Mouse (Mus musculus) myocyte (in vitro differentiated cells): ENCODE measurements at regions not wholly inside any gene's neighbourhood (a gene's known extent, or its start where the extent isn't known, plus 50 kb on each side); places are given as distances from the start of the nearest gene placed in this dataset.

Source experiments
- H3K27me3 ChIP-seq: one replicate; pipeline ENCODE4 v1.6.1; 2011; ENCODE audit not compliant: control insufficient read depth, insufficient read depth, insufficient read length
- H3K36me3 ChIP-seq: one replicate; pipeline ENCODE4 v1.6.1; 2011; ENCODE audit not compliant: control insufficient read depth, insufficient read depth
- H3K4me2 ChIP-seq: one replicate; pipeline ENCODE4 v1.6.1; 2011; ENCODE audit warnings: low read depth, control low read depth
- H3K4me3 ChIP-seq: one replicate; pipeline ENCODE4 v1.5.1; 2011; ENCODE audit warnings: mild to moderate bottlenecking, control low read depth, moderate library complexity
- H3K79me2 ChIP-seq: one replicate; pipeline ENCODE4 v1.6.1; 2011; ENCODE audit not compliant: control insufficient read depth, insufficient read depth
- H3ac ChIP-seq: one replicate; pipeline ENCODE4 v1.6.1; 2011; ENCODE audit not compliant: control insufficient read depth, insufficient read length
- CEBPB ChIP-seq: IDR thresholded peaks from 2 replicates; pipeline ENCODE4 v1.6.1; 2011; ENCODE audit warnings: mild to moderate bottlenecking, moderate library complexity; ENCODE audit not compliant: poor library complexity, insufficient read depth, severe bottlenecking
- E2F4 ChIP-seq: IDR thresholded peaks from one replicate; pipeline ENCODE4 v1.6.1; 2011; ENCODE audit warnings: mild to moderate bottlenecking, control low read depth, moderate library complexity; ENCODE audit not compliant: insufficient read depth
- MAX ChIP-seq: IDR thresholded peaks from one replicate; pipeline ENCODE4 v1.6.1; 2011; ENCODE audit warnings: low read depth, mild to moderate bottlenecking, control low read depth
- MYOD1 ChIP-seq, 3 experiments: IDR thresholded peaks; one replicate each; pipeline ENCODE4 v1.6.1; 2011; ENCODE audit warnings: control low read depth in 2 of 3, low read depth in 2 of 3, mild to moderate bottlenecking in 2 of 3, moderate library complexity in 1 of 3; ENCODE audit not compliant: insufficient read length in 2 of 3, control insufficient read depth in 1 of 3
- MYOG ChIP-seq, 3 experiments: IDR thresholded peaks; one replicate each; pipeline ENCODE4 v1.6.1; 2011; ENCODE audit warnings: control low read depth in 2 of 3, low read depth in 2 of 3, mild to moderate bottlenecking in 2 of 3; ENCODE audit not compliant: insufficient read length in 2 of 3, control insufficient read depth in 1 of 3, insufficient read depth in 1 of 3
- POLR2A ChIP-seq: IDR thresholded peaks from one replicate; pipeline ENCODE4 v1.6.1; 2011; ENCODE audit warnings: low read depth, mild to moderate bottlenecking, control low read depth, moderate library complexity; ENCODE audit not compliant: insufficient read length
- POLR2AphosphoS2 ChIP-seq: IDR thresholded peaks from one replicate; pipeline ENCODE4 v1.6.1; 2011; ENCODE audit warnings: low read depth, control low read depth; ENCODE audit not compliant: insufficient read length
- REST ChIP-seq: IDR thresholded peaks from one replicate; pipeline ENCODE4 v1.6.1; 2011; ENCODE audit warnings: mild to moderate bottlenecking, control low read depth, moderate library complexity; ENCODE audit not compliant: insufficient read depth, insufficient read length
- SRF ChIP-seq: IDR thresholded peaks from one replicate; pipeline ENCODE4 v1.6.1; 2011; ENCODE audit warnings: low read depth; ENCODE audit not compliant: control insufficient read depth, insufficient read length
- TCF12 ChIP-seq: IDR thresholded peaks from one replicate; pipeline ENCODE4 v1.6.1; 2011; ENCODE audit warnings: mild to moderate bottlenecking, control low read depth; ENCODE audit not compliant: poor library complexity, insufficient read depth, severe bottlenecking
- TCF3 ChIP-seq: IDR thresholded peaks from one replicate; pipeline ENCODE4 v1.6.1; 2011; ENCODE audit warnings: low read depth, control low read depth; ENCODE audit not compliant: insufficient read length
- USF1 ChIP-seq: IDR thresholded peaks from one replicate; pipeline ENCODE4 v1.6.1; 2011; ENCODE audit warnings: low read depth, mild to moderate bottlenecking, control low read depth, moderate library complexity

GRCm38 (mm10) chr1:75704832-75705650, 159.0 kb downstream of the Slc4a3 start:
- Histone ChIP-seq H3K4me3 (no peak overlapping the region), H3K36me3 (no peaks in the 10 kb centered on the region), H3ac (no peak overlapping the region), H3K79me2 (no peaks in the 10 kb centered on the region), H3K27me3 (peaks cover 4% of the 10 kb centered on the region), H3K4me2 (peak overlapping the region; percentile 12)
- TF ChIP-seq POLR2AphosphoS2 = no peak
- no peak for TF ChIP-seq TCF12
- TF ChIP-seq MAX = no peak
- TF ChIP-seq USF1 = no peak
- no peak for TF ChIP-seq MYOG (IDR thresholded peaks at IDR 0.05; ENCODE audit: control insufficient read depth in 1 of 3, insufficient read depth in 1 of 3, insufficient read length in 2 of 3, low read depth in 2 of 3)
- no peak for TF ChIP-seq POLR2A
- no peak for TF ChIP-seq SRF
- no peak for TF ChIP-seq REST
- no peak for TF ChIP-seq MYOD1 (IDR thresholded peaks at IDR 0.05; ENCODE audit: control insufficient read depth in 1 of 3, insufficient read length in 2 of 3, low read depth in 2 of 3)
- TF ChIP-seq E2F4 = no peak
- TF ChIP-seq CEBPB = no peak
- TF ChIP-seq TCF3 = no peak

GRCm38 (mm10) chr1:75706126-75706525, 160.1 kb downstream of the Slc4a3 start:
- H3K4me2 ChIP-seq = no peak overlapping the region
- peaks cover 4% of the 10 kb centered on the region for H3K27me3 ChIP-seq
- H3K4me3 ChIP-seq = no peak overlapping the region
- no peak for TF ChIP-seq SRF
- no peak for TF ChIP-seq MYOD1 (IDR thresholded peaks at IDR 0.05; ENCODE audit: control insufficient read depth in 1 of 3, insufficient read length in 2 of 3, low read depth in 2 of 3)
- no peak for TF ChIP-seq E2F4
- TF ChIP-seq REST = no peak
- no peak for TF ChIP-seq USF1
- TF ChIP-seq TCF12 = no peak
- TF ChIP-seq TCF3 = no peak
- TF ChIP-seq POLR2AphosphoS2 = no peak
- TF ChIP-seq CEBPB = no peak
- no peak for TF ChIP-seq MAX
- TF ChIP-seq MYOG (IDR thresholded peaks at IDR 0.05; ENCODE audit: control insufficient read depth in 1 of 3, insufficient read depth in 1 of 3, insufficient read length in 2 of 3, low read depth in 2 of 3) = no peak
- H3ac ChIP-seq = no peak overlapping the region
- H3K36me3 ChIP-seq = no peaks in the 10 kb centered on the region
- H3K79me2 ChIP-seq = no peaks in the 10 kb centered on the region

- no peak overlapping the region for H3ac ChIP-seq
- no peaks in the 10 kb centered on the region for H3K79me2 ChIP-seq
- H3K4me2 ChIP-seq = no peak overlapping the region
- no peak overlapping the region for H3K4me3 ChIP-seq
- H3K36me3 ChIP-seq = no peaks in the 10 kb centered on the region
- no peaks in the 10 kb centered on the region for H3K27me3 ChIP-seq
- TF ChIP-seq TCF3 (no peak), E2F4 (no peak), TCF12 (no peak), MAX (no peak), USF1 (no peak), MYOG (IDR thresholded peaks at IDR 0.05; ENCODE audit: control insufficient read depth in 1 of 3, insufficient read depth in 1 of 3, insufficient read length in 2 of 3, low read depth in 2 of 3) (no peak), SRF (no peak), POLR2AphosphoS2 (no peak), MYOD1 (IDR thresholded peaks at IDR 0.05; ENCODE audit: control insufficient read depth in 1 of 3, insufficient read length in 2 of 3, low read depth in 2 of 3) (no peak), POLR2A (no peak)
Measured at GRCm38 (mm10) chr1:75723431-75723830, 177.4 kb downstream of the Slc4a3 start.

GRCm38 (mm10) chr1:75725329-75725728, 179.3 kb downstream of the Slc4a3 start:
- Histone ChIP-seq H3ac (no peak overlapping the region), H3K79me2 (no peaks in the 10 kb centered on the region), H3K4me2 (no peak overlapping the region), H3K4me3 (no peak overlapping the region), H3K36me3 (no peaks in the 10 kb centered on the region), H3K27me3 (no peaks in the 10 kb centered on the region)
- TF ChIP-seq POLR2A = no peak
- TF ChIP-seq POLR2AphosphoS2 = no peak
- TF ChIP-seq REST = no peak
- no peak for TF ChIP-seq MYOD1 (IDR thresholded peaks at IDR 0.05; ENCODE audit: control insufficient read depth in 1 of 3, insufficient read length in 2 of 3, low read depth in 2 of 3)
- TF ChIP-seq MAX = no peak
- TF ChIP-seq CEBPB = no peak
- TF ChIP-seq MYOG (IDR thresholded peaks at IDR 0.05; ENCODE audit: control insufficient read depth in 1 of 3, insufficient read depth in 1 of 3, insufficient read length in 2 of 3, low read depth in 2 of 3) = no peak
- no peak for TF ChIP-seq E2F4
- TF ChIP-seq TCF12 = no peak
- TF ChIP-seq SRF = no peak
- TF ChIP-seq USF1 = no peak
- TF ChIP-seq TCF3 = no peak

GRCm38 (mm10) chr1:75728859-75729258, 182.8 kb downstream of the Slc4a3 start:
- Histone ChIP-seq H3K4me2 (no peak overlapping the region), H3K36me3 (no peaks in the 10 kb centered on the region), H3ac (no peak overlapping the region), H3K4me3 (no peak overlapping the region), H3K79me2 (no peaks in the 10 kb centered on the region), H3K27me3 (no peaks in the 10 kb centered on the region)
- TF ChIP-seq MYOD1 (IDR thresholded peaks at IDR 0.05; ENCODE audit: control insufficient read depth in 1 of 3, insufficient read length in 2 of 3, low read depth in 2 of 3) = no peak
- no peak for TF ChIP-seq MAX
- no peak for TF ChIP-seq MYOG (IDR thresholded peaks at IDR 0.05; ENCODE audit: control insufficient read depth in 1 of 3, insufficient read depth in 1 of 3, insufficient read length in 2 of 3, low read depth in 2 of 3)
- no peak for TF ChIP-seq USF1
- no peak for TF ChIP-seq TCF3
- no peak for TF ChIP-seq SRF
